Mouse (Mus musculus) kidney, adult 2 months (tissue): ENCODE results near the gene Foxo3. TPM values are rescaled to one million over a fixed set of nuclear protein-coding genes. Genes with fewer than 3 reads are reported as not detected.
A peak's percentile ranks its signal among the peaks of the same experiment; 100 is the strongest.

Experiments used
- DNase-seq: peaks from one replicate; pipeline ENCODE4 v3.0.0; 2021
- H3K27ac ChIP-seq: fragments of 200-500 bp; 2 replicates; pipeline ENCODE4 v1.5.1; 2012; ENCODE audit warnings: low read depth, low read length, control low read depth, inconsistent platforms; ENCODE audit not compliant: insufficient read depth
- H3K27me3 ChIP-seq: fragments of 200-500 bp; replicated peaks from 2 replicates; pipeline ENCODE4 v1.6.1; 2012; ENCODE audit warnings: mild to moderate bottlenecking, moderate library complexity, low read length, inconsistent platforms; ENCODE audit not compliant: control insufficient read depth, insufficient read depth
- H3K36me3 ChIP-seq: fragments of 200-500 bp; 2 replicates; pipeline ENCODE4 v1.6.1; 2012; ENCODE audit warnings: mild to moderate bottlenecking, moderate library complexity, low read length, inconsistent platforms; ENCODE audit not compliant: control insufficient read depth, insufficient read depth
- H3K4me1 ChIP-seq: fragments of 200-500 bp; 2 replicates; pipeline ENCODE4 v1.6.1; 2011; ENCODE audit warnings: low read length; ENCODE audit not compliant: control insufficient read depth, insufficient read depth
- H3K4me3 ChIP-seq: fragments of 200-500 bp; 2 replicates; pipeline ENCODE4 v1.5.1; 2011; ENCODE audit warnings: mild to moderate bottlenecking, low read depth, low read length, control low read depth; ENCODE audit not compliant: insufficient read depth
- CTCF ChIP-seq: fragments of 200-500 bp; conservative IDR thresholded peaks from 2 replicates; pipeline ENCODE4 v1.5.1; 2011; ENCODE audit warnings: low read depth, mild to moderate bottlenecking, control low read depth, low read length, moderate library complexity, mixed read lengths; ENCODE audit not compliant: insufficient read depth, insufficient read length
- POLR2A ChIP-seq: fragments of 200-500 bp; IDR thresholded peaks from one replicate; pipeline ENCODE4 v1.6.1; 2011; ENCODE audit warnings: low read depth, low read length, control low read depth
- WGBS: fragments of 180-500 bp; shearing (Covaris S2); methylation state at CpG from one replicate; pipeline ENCODE4 v1.1.7; 2018; 5-methylcytosine and 5-hydroxymethylcytosine counted together
- polyA plus RNA-seq: library from polyadenylated mRNA; depleted of rRNA; stranded (reverse); fragments of >200 nt; gene quantifications from 2 replicates; pipeline ENCODE4 v1.2.3, GENCODE M21; 2012

Foxo3 gene
- polyA plus RNA-seq, 1 experiment = 29.2 TPM

GRCm38 (mm10) chr10:42306422-42306821, 29.9 kb upstream of the Foxo3 start:
- TF ChIP-seq POLR2A (no peak), CTCF (no peak)
- H3K27me3 ChIP-seq = no peaks in the 10 kb centered on the region
- no peak for DNase-seq
- WGBS = 91% methylated on average over 8 of the region's 8 CpGs
- no peaks in the 10 kb centered on the region for H3K36me3 ChIP-seq
- no peaks in the 10 kb centered on the region for H3K4me1 ChIP-seq
- no peak overlapping the region for H3K27ac ChIP-seq
- no peak overlapping the region for H3K4me3 ChIP-seq

- Histone ChIP-seq H3K4me3 (no peak overlapping the region), H3K4me1 (no peaks in the 10 kb centered on the region), H3K27ac (no peak overlapping the region), H3K36me3 (no peaks in the 10 kb centered on the region), H3K27me3 (no peaks in the 10 kb centered on the region)
- 75% methylated on average over 4 of the region's 4 CpGs for WGBS
- TF ChIP-seq CTCF (no peak), POLR2A (no peak)
- DNase-seq = no peak
Measured at GRCm38 (mm10) chr10:42300805-42301204, 24.2 kb upstream of the Foxo3 start.

- 22% methylated on average over 7 of the region's 7 CpGs for WGBS
- H3K27ac ChIP-seq = no peak overlapping the region
- DNase-seq = peak; percentile 38
- H3K4me1 ChIP-seq = no peaks in the 10 kb centered on the region
- no peak for TF ChIP-seq POLR2A
- TF ChIP-seq CTCF = no peak
- H3K27me3 ChIP-seq = no peaks in the 10 kb centered on the region
- no peaks in the 10 kb centered on the region for H3K36me3 ChIP-seq
- H3K4me3 ChIP-seq = no peak overlapping the region
Measured at GRCm38 (mm10) chr10:42299967-42300366, 23.4 kb upstream of the Foxo3 start.

GRCm38 (mm10) chr10:42299426-42299825, 22.9 kb upstream of the Foxo3 start:
- 65% methylated on average over 6 of the region's 6 CpGs for WGBS
- no peaks in the 10 kb centered on the region for H3K4me1 ChIP-seq
- no peak overlapping the region for H3K4me3 ChIP-seq
- TF ChIP-seq POLR2A (no peak), CTCF (no peak)
- no peaks in the 10 kb centered on the region for H3K36me3 ChIP-seq
- H3K27me3 ChIP-seq = no peaks in the 10 kb centered on the region
- no peak for DNase-seq
- H3K27ac ChIP-seq = no peak overlapping the region

GRCm38 (mm10) chr10:42297954-42298353, 21.4 kb upstream of the Foxo3 start:
- no peaks in the 10 kb centered on the region for H3K27me3 ChIP-seq
- no peak overlapping the region for H3K4me3 ChIP-seq
- 100% methylated on average over 1 of the region's 1 CpGs for WGBS
- H3K36me3 ChIP-seq = no peaks in the 10 kb centered on the region
- TF ChIP-seq POLR2A (no peak), CTCF (peak; percentile 51)
- no peak overlapping the region for H3K27ac ChIP-seq
- H3K4me1 ChIP-seq = no peaks in the 10 kb centered on the region
- DNase-seq = no peak

GRCm38 (mm10) chr10:42297109-42297508, 20.6 kb upstream of the Foxo3 start:
- DNase-seq = no peak
- TF ChIP-seq CTCF (0 out of 2 replicates have a peak, but pooled peaks have one; percentile 20), POLR2A (no peak)
- Histone ChIP-seq H3K27ac (no peak overlapping the region), H3K4me3 (no peak overlapping the region), H3K4me1 (no peaks in the 10 kb centered on the region), H3K36me3 (no peaks in the 10 kb centered on the region), H3K27me3 (no peaks in the 10 kb centered on the region)
- 77% methylated on average over 2 of the region's 2 CpGs for WGBS

- no peaks in the 10 kb centered on the region for H3K4me1 ChIP-seq
- 61% methylated on average over 4 of the region's 4 CpGs for WGBS
- TF ChIP-seq CTCF (no peak), POLR2A (no peak)
- H3K27ac ChIP-seq = no peak overlapping the region
- H3K4me3 ChIP-seq = no peak overlapping the region
- H3K36me3 ChIP-seq = no peaks in the 10 kb centered on the region
- DNase-seq = no peak
- H3K27me3 ChIP-seq = no peaks in the 10 kb centered on the region
Measured at GRCm38 (mm10) chr10:42296559-42296958, 20.0 kb upstream of the Foxo3 start.
